Mouse (Mus musculus) MEL (cell line): ENCODE measurements around the gene Snd1. TPM values are rescaled to one million over a fixed set of nuclear protein-coding genes. Genes with fewer than 3 reads are reported as not detected.
A peak's percentile ranks its signal among the peaks of the same experiment; 100 is the strongest.

Experiments used
- DNase-seq: peaks from one replicate; pipeline ENCODE4 v3.0.0; 2011; ENCODE audit warnings: low read depth, low spot score
- H3K27ac ChIP-seq: 2 replicates; pipeline ENCODE4 v1.5.1; 2012; ENCODE audit warnings: low read depth, mild to moderate bottlenecking, control low read depth, low read length, moderate library complexity; ENCODE audit not compliant: control insufficient read depth
- H3K27me3 ChIP-seq, 2 experiments: fragments of 150-350 bp in 1 of 2; sonication (generic) in 1 of 2; 2 replicates each; pipeline ENCODE4 v1.6.1; 2012; ENCODE audit warnings: low read length in 2 of 2, mild to moderate bottlenecking in 2 of 2, improper control_type of control experiment in 1 of 2, moderate library complexity in 1 of 2; ENCODE audit not compliant: insufficient read depth in 2 of 2, control insufficient read depth in 1 of 2
- H3K36me3 ChIP-seq, 2 experiments: 2 replicates each; pipeline ENCODE4 v1.6.1; 2012 to 2014; ENCODE audit warnings: low read length in 2 of 2, improper control_type of control experiment in 1 of 2, inconsistent platforms in 1 of 2, mild to moderate bottlenecking in 1 of 2; ENCODE audit not compliant: insufficient read depth in 2 of 2, control insufficient read depth in 1 of 2
- H3K4me1 ChIP-seq, 2 experiments: fragments of 150-350 bp in 1 of 2; sonication (generic) in 1 of 2; 2 replicates each; pipeline ENCODE4 v1.6.1; 2012; ENCODE audit warnings: low read length in 2 of 2, improper control_type of control experiment in 1 of 2, mild to moderate bottlenecking in 1 of 2; ENCODE audit not compliant: insufficient read depth in 2 of 2, control insufficient read depth in 1 of 2
- H3K4me3 ChIP-seq, 2 experiments: fragments of 150-350 bp in 1 of 2; sonication (generic) in 1 of 2; 2 replicates each; pipeline ENCODE4 v1.5.1; 2012; ENCODE audit warnings: low read depth in 2 of 2, low read length in 2 of 2, mild to moderate bottlenecking in 2 of 2, moderate library complexity in 2 of 2, control low read depth in 1 of 2, improper control_type of control experiment in 1 of 2; ENCODE audit not compliant: control insufficient read depth in 1 of 2, insufficient read depth in 1 of 2
- H3K79me2 ChIP-seq: 2 replicates; pipeline ENCODE4 v1.6.1; 2012; ENCODE audit warnings: mild to moderate bottlenecking, low read length, moderate library complexity; ENCODE audit not compliant: control insufficient read depth, poor library complexity, insufficient read depth
- H3K9ac ChIP-seq: 2 replicates; pipeline ENCODE4 v1.6.1; 2012; ENCODE audit warnings: low read depth, mild to moderate bottlenecking, control low read depth, low read length, moderate library complexity; ENCODE audit not compliant: control insufficient read depth, poor library complexity, severe bottlenecking
- H3K9me3 ChIP-seq: fragments of 150-350 bp; sonication (generic); replicated peaks from 2 replicates; pipeline ENCODE4 v1.6.1; 2012; ENCODE audit warnings: mild to moderate bottlenecking, low read length, improper control_type of control experiment, moderate library complexity; ENCODE audit not compliant: insufficient read depth
- CHD1 ChIP-seq: IDR thresholded peaks from 2 replicates; pipeline ENCODE4 v1.6.1; 2012; ENCODE audit warnings: low read depth, mild to moderate bottlenecking, inconsistent platforms, low read length, improper control_type of control experiment
- EP300 ChIP-seq, 2 experiments: IDR thresholded peaks; 2 replicates each; pipeline ENCODE4 v1.6.1; 2011; ENCODE audit warnings: improper control_type of control experiment in 2 of 2, low read length in 2 of 2, low read depth in 1 of 2, mild to moderate bottlenecking in 1 of 2
- GABPA ChIP-seq: IDR thresholded peaks from 2 replicates; pipeline ENCODE4 v1.6.1; 2012; ENCODE audit warnings: low read depth, mild to moderate bottlenecking, inconsistent platforms, low read length, improper control_type of control experiment, moderate library complexity
- GATA1 ChIP-seq: IDR thresholded peaks from 2 replicates; pipeline ENCODE4 v1.6.1; 2011; ENCODE audit warnings: low read depth, low read length, improper control_type of control experiment
- MAX ChIP-seq: IDR thresholded peaks from 2 replicates; pipeline ENCODE4 v1.6.1; 2011; ENCODE audit warnings: low read length, improper control_type of control experiment
- MXI1 ChIP-seq: IDR thresholded peaks from 2 replicates; pipeline ENCODE4 v1.6.1; 2011; ENCODE audit warnings: mild to moderate bottlenecking, low read depth, low read length, improper control_type of control experiment
- MYB ChIP-seq: IDR thresholded peaks from 2 replicates; pipeline ENCODE4 v1.6.1; 2011; ENCODE audit warnings: mild to moderate bottlenecking, low read depth, low read length, improper control_type of control experiment
- MYC ChIP-seq: IDR thresholded peaks from 2 replicates; pipeline ENCODE4 v1.6.1; 2011; ENCODE audit warnings: low read depth, mild to moderate bottlenecking, low read length, improper control_type of control experiment, moderate library complexity
- NELFE ChIP-seq: IDR thresholded peaks from 2 replicates; pipeline ENCODE4 v1.6.1; 2011; ENCODE audit warnings: low read depth, low read length, improper control_type of control experiment
- NRF1 ChIP-seq: IDR thresholded peaks from 2 replicates; pipeline ENCODE4 v1.6.1; 2014; ENCODE audit warnings: low read depth, mild to moderate bottlenecking, inconsistent platforms, low read length, improper control_type of control experiment, moderate library complexity; ENCODE audit not compliant: poor library complexity, insufficient read depth, severe bottlenecking
- POLR2AphosphoS2 ChIP-seq: IDR thresholded peaks from 2 replicates; pipeline ENCODE4 v1.6.1; 2011; ENCODE audit warnings: low read length, improper control_type of control experiment
- SIN3A ChIP-seq: IDR thresholded peaks from 2 replicates; pipeline ENCODE4 v1.6.1; 2012; ENCODE audit warnings: low read length, improper control_type of control experiment, inconsistent platforms
- TBP ChIP-seq: IDR thresholded peaks from 2 replicates; pipeline ENCODE4 v1.8.0; 2011; ENCODE audit warnings: low read depth, low read length, improper control_type of control experiment
- TCF12 ChIP-seq: IDR thresholded peaks from 2 replicates; pipeline ENCODE4 v1.6.1; 2014; ENCODE audit warnings: low read depth, mild to moderate bottlenecking, inconsistent platforms, low read length, improper control_type of control experiment, moderate library complexity
- ZMIZ1 ChIP-seq: IDR thresholded peaks from 2 replicates; pipeline ENCODE4 v1.6.1; 2012; ENCODE audit warnings: low read depth, mild to moderate bottlenecking, inconsistent platforms, low read length, improper control_type of control experiment, moderate library complexity
- ZNF384 ChIP-seq: IDR thresholded peaks from 2 replicates; pipeline ENCODE4 v1.6.1; 2012; ENCODE audit warnings: low read depth, mild to moderate bottlenecking, inconsistent platforms, low read length, improper control_type of control experiment
- polyA plus RNA-seq, 2 experiments: library from polyadenylated mRNA; stranded (reverse) in 1 of 2; unstranded in 1 of 2; fragments of >175 nt in 1 of 2; fragments of >200 nt in 1 of 2; gene quantifications; 2 replicates each; pipeline versions ENCODE4 v1.2.1 to v1.2.4; 2012; ENCODE audit warnings: low replicate concordance in 2 of 2, low read depth in 1 of 2; ENCODE audit not compliant: insufficient read length in 2 of 2, insufficient read depth in 1 of 2, missing spikeins in 1 of 2
- total RNA-seq: library from RNA; depleted of rRNA; stranded (reverse); fragments of 300-350 nt; gene quantifications from 2 replicates; pipeline ENCODE4 v1.2.3, GENCODE M21; 2012

Snd1 gene
- total and polyA plus RNA-seq, 3 experiments, result 192 to 280 TPM; not detected in 1

DNA sequence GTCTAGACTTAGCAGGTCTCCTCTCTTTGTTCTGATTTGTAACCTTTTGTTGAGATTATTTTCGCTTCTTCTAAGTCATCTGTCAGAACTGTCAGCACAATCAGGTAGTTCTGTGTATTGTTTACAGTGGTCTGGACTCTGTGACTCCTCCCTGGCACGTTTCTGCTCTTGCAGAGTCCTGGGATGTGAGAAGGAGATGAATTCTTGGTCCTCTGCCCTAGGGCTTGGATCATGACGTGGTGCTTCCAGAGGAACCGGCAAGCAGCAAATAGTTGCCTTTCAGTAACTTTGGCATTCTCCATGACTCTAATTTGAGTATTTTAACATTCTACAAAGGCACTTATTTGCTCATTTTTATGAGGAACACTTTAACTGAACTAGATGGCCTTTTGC is 242.9 kb downstream of the Snd1 start:
- Histone ChIP-seq H3K4me1 (peaks cover 6 to 17% of the 10 kb centered on the region in 2 experiments), H3K79me2 (0 out of 2 replicates have a peak, but pooled peaks cover 3% of the 10 kb centered on the region), H3K9me3 (no peaks in the 10 kb centered on the region), H3K36me3 (peaks cover 16 to 32% of the 10 kb centered on the region in 2 experiments), H3K27me3 (no peaks in the 10 kb centered on the region), H3K27ac (no peak overlapping the region), H3K4me3 (no peak overlapping the region), H3K9ac (no peak overlapping the region)
- DNase-seq, result no peak
- TF ChIP-seq CHD1 (no peak), NRF1 (no peak), MYB (no peak)

DNA sequence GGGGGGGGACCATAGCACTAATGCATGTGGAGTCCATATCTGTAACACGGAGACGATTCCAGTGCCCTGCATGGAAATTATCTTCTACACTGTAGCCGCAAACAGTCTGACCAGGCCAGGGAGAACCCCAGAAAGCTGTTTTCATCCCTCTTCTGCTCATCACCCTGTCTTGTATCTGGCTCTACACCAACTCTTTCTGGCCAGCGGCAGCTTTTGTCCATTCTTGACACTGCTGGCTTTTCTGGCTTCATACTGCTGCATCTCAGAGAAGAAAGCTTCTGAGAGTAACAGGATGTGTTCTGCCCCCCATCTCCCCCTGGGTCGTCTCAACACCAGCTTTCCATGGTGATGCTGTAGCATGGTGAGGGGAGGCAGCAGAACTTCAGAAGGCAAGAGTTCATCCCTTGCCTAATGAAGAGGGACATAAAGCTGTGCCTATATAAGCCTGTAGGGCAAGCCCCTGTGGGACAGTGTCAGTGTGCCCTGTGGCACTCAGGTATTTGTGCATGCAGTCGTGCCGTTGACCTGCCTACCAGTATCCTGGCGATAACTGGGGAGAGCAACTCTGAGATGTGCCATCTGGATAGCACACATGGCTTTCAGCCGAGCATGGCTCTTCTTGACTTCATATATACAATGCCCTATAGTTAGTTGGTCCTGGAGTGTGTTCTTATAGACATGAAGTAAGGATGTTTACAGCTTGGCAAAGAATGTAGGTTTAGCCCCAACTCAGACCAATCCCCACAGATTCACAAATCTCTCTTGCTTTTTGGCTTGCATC is 245.6 kb downstream of the Snd1 start:
- no peak overlapping the region for H3K9ac ChIP-seq
- H3K79me2 ChIP-seq, result 0 out of 2 replicates have a peak, but pooled peaks cover 2% of the 10 kb centered on the region
- H3K27ac ChIP-seq, result no peak overlapping the region
- peaks cover 15 to 24% of the 10 kb centered on the region in 2 experiments for H3K4me1 ChIP-seq
- no peaks in the 10 kb centered on the region for H3K9me3 ChIP-seq
- TF ChIP-seq TBP (no peak), NELFE (no peak), MAX (no peak), MXI1 (no peak), MYC (no peak), GABPA (no peak)
- DNase-seq, result no peak
- H3K36me3 ChIP-seq, result peaks cover 29 to 35% of the 10 kb centered on the region in 2 experiments
- H3K4me3 ChIP-seq, result no peak overlapping the region
- H3K27me3 ChIP-seq, result no peaks in the 10 kb centered on the region

GRCm38 (mm10) chr6:28723059-28723458 is 248.1 kb downstream of the Snd1 start:
- H3K27me3 ChIP-seq, result no peaks in the 10 kb centered on the region
- TF ChIP-seq TCF12 (peak; percentile 54), SIN3A (0 out of 2 replicates have a peak, but pooled peaks have one; percentile 23), ZMIZ1 (no peak), MYB (no peak), GATA1 (peak; percentile 70), ZNF384 (peak; percentile 84), POLR2AphosphoS2 (no peak), MYC (peak; percentile 40; the same call in 1 of the 2 replicates), EP300 (IDR thresholded peaks at IDR 0.05; ENCODE audit: low read depth in 1 of 2, low read length in 2 of 2) (peak; percentile 23 to 79; a peak in 3 of 4 replicates)
- peak overlapping the region; percentile 49; the same call in 1 of the 2 replicates for H3K27ac ChIP-seq
- H3K9ac ChIP-seq, result no peak overlapping the region
- H3K36me3 ChIP-seq, result peaks cover 23 to 29% of the 10 kb centered on the region in 2 experiments
- DNase-seq, result peak; percentile 84
- H3K9me3 ChIP-seq, result no peaks in the 10 kb centered on the region
- no peak overlapping the region for H3K4me3 ChIP-seq
- H3K4me1 ChIP-seq, result peaks cover 11% of the 10 kb centered on the region in 2 experiments
- H3K79me2 ChIP-seq, result 0 out of 2 replicates have a peak, but pooled peaks cover 2% of the 10 kb centered on the region
